Mouse (Mus musculus) left cerebral cortex, postnatal 4 days (tissue): ENCODE results near the gene Cx3cr1. TPM values are rescaled to one million over a fixed set of nuclear protein-coding genes. Genes with fewer than 3 reads are reported as not detected.

Experiments used
- DNase-seq: peaks from one replicate; pipeline ENCODE4 v3.0.0-alpha.2; 2022
- intact Hi-C: fragments of 180-260 bp; cut with DNase I; formaldehyde crosslinking; loops from one replicate; pipeline ENCODE4 v1.15.1; 2025
- total RNA-seq, 2 experiments: library from RNA; stranded (reverse); gene quantifications; 2 replicates each; pipeline ENCODE4 v1.2.3; 2021

Gene Cx3cr1
- total RNA-seq, 2 experiments from 2014 or later: 9.7 to 11.2 TPM

- no peak for DNase-seq
- intact Hi-C loops: no loop called here
These were observed 118.3 kb downstream of the Cx3cr1 start for GRCm38 (mm10) chr9:119951388-119951787.

- intact Hi-C loops: no loop called here
- peak; percentile 51 for DNase-seq
These were observed 119.2 kb downstream of the Cx3cr1 start for GRCm38 (mm10) chr9:119950434-119950833.

GRCm38 (mm10) chr9:119948804-119949203 lies 120.9 kb downstream of the Cx3cr1 start:
- no peak for DNase-seq

GRCm38 (mm10) chr9:119945173-119945900 lies 124.3 kb downstream of the Cx3cr1 start:
- DNase-seq: no peak
- intact Hi-C loops: no loop called here

More at GRCm38 (mm10) chr9:119948804-119949203, 120.9 kb downstream of the Cx3cr1 start:
- intact Hi-C loops: no loop called here

- DNase-seq: no peak
- intact Hi-C loops: no loop called here
These were observed 126.4 kb downstream of the Cx3cr1 start for GRCm38 (mm10) chr9:119943326-119943725.

- intact Hi-C loops: no loop called here
- DNase-seq: peak; percentile 62
These were observed 127.8 kb downstream of the Cx3cr1 start for GRCm38 (mm10) chr9:119941861-119942260.

GRCm38 (mm10) chr9:119941407-119941806 lies 128.3 kb downstream of the Cx3cr1 start:
- DNase-seq: no peak

GRCm38 (mm10) chr9:119939646-119940045 lies 130.0 kb downstream of the Cx3cr1 start:
- DNase-seq: no peak
- intact Hi-C loops: no loop called here

More at GRCm38 (mm10) chr9:119941407-119941806, 128.3 kb downstream of the Cx3cr1 start:
- intact Hi-C loops: no loop called here

- intact Hi-C loops: no loop called here
- no peak for DNase-seq
These were observed 131.2 kb downstream of the Cx3cr1 start for GRCm38 (mm10) chr9:119938496-119938895.

- intact Hi-C loops: no loop called here
- DNase-seq: peak; percentile 95
These were observed 132.5 kb downstream of the Cx3cr1 start, which contains the start of the genes Gorasp1 and Ttc21a for GRCm38 (mm10) chr9:119937005-119937773. Gene Gorasp1, minus strand, starts transcription at chr9:119937565. Gene Ttc21a, plus strand, starts transcription at chr9:119937606.

GRCm38 (mm10) chr9:119933675-119934074 lies 136.0 kb downstream of the Cx3cr1 start:
- intact Hi-C loops: no loop called here
- DNase-seq: no peak

- intact Hi-C loops: no loop called here
These were observed 137.3 kb downstream of the Cx3cr1 start for GRCm38 (mm10) chr9:119932358-119932757.

GRCm38 (mm10) chr9:119926497-119926896 lies 143.2 kb downstream of the Cx3cr1 start:
- DNase-seq: no peak
- intact Hi-C loops: no loop called here

More at GRCm38 (mm10) chr9:119932358-119932757, 137.3 kb downstream of the Cx3cr1 start:
- DNase-seq: no peak

- intact Hi-C loops: no loop called here
- peak; percentile 35 for DNase-seq
These were observed 143.9 kb downstream of the Cx3cr1 start for GRCm38 (mm10) chr9:119925729-119926128.

- DNase-seq: no peak
- intact Hi-C loops: no loop called here
These were observed 144.5 kb downstream of the Cx3cr1 start for GRCm38 (mm10) chr9:119925120-119925657.

GRCm38 (mm10) chr9:119923462-119923861 lies 146.2 kb downstream of the Cx3cr1 start:
- intact Hi-C loops: no loop called here
- no peak for DNase-seq

- intact Hi-C loops: no loop called here
- no peak for DNase-seq
These were observed 149.8 kb downstream of the Cx3cr1 start for GRCm38 (mm10) chr9:119919858-119920257.

- intact Hi-C loops: no loop called here
- no peak for DNase-seq
These were observed 156.4 kb downstream of the Cx3cr1 start for GRCm38 (mm10) chr9:119913087-119913838.

GRCm38 (mm10) chr9:119909931-119910330 lies 159.7 kb downstream of the Cx3cr1 start:
- no peak for DNase-seq
- intact Hi-C loops: no loop called here

- intact Hi-C loops: no loop called here
- no peak for DNase-seq
These were observed 161.0 kb downstream of the Cx3cr1 start for GRCm38 (mm10) chr9:119908708-119909107.
